Mouse (Mus musculus): ENCODE results near the gene Rhd.
"Not testable (repeated sequence)": the region's sequence is repeated elsewhere in the genome, so short reads cannot be mapped to it uniquely, and the experiment has no call there.

Rhd gene

DNA sequence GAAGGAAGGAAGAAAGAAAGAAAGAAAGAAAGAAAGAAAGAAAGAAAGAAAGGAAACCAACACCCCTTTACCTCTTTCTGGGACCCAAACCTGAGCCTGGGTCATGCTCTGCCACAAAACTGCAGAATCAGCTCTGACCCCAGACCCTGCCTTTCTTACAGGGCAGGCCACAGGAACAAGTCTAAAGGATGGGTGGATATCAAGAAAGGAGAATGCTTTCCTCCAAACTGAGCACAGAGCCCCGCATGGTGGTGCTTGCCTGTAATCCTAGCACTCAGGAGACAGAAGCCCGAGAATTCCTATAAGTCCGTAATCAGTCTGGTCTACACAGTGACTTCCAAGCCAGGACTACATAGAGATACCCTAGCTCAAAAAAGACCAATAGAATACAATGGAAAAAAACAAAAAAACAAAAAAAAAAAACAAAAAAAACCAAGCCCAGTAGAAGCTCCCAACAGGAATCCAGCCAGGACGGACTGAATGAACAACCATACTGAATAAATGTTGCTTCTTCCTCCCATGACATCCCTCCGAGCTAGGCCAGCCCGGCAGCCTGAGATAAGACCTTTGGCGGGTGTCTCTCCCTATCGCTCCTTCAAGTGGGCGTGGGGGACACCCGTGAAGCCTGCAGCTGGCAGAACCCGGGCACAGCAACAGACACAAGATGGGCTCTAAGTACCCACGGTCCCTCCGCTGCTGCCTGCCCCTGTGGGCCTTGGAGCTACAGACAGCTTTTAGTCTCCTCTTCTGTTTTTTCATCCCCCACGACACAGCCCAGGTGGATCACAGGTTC lies at the start of gene Rhd:
Rhd (plus strand) TSS at position 600 of the 793 bp plus-strand sequence.
- no peak for DNase-seq (ENCODE audit: extremely low read depth, low read depth, low spot score)

DNA sequence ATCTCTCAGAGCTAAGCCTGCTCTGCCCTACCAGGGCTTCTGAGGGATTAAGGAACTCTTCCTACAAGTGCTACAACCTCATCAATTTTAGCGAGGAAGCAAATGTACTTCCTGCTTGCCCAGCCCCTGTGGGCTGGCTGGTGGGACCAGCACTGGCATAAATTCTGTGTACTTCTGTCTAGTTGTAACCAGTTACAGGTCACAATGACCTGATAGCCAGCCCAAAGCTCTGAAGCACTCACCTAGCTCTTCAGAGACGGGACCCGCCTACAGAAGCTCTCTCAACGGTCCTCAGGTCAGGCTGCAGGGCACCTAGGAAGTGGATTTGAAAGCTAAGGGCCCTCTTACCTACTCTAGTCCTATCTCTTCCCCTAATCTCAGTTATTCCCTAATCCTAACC lies 46.6 kb upstream of the Rhd start:
- DNase-seq (ENCODE audit: extremely low read depth, low read depth, low spot score), result no peak

- no peak for DNase-seq (ENCODE audit: extremely low read depth, low read depth, low spot score)
These were observed 43.3 kb upstream of the Rhd start for GRCm38 (mm10) chr4:134821061-134821460.

- no peak for DNase-seq (ENCODE audit: extremely low read depth, low read depth, low spot score)
These were observed 40.8 kb upstream of the Rhd start for GRCm38 (mm10) chr4:134823560-134823959.

DNA sequence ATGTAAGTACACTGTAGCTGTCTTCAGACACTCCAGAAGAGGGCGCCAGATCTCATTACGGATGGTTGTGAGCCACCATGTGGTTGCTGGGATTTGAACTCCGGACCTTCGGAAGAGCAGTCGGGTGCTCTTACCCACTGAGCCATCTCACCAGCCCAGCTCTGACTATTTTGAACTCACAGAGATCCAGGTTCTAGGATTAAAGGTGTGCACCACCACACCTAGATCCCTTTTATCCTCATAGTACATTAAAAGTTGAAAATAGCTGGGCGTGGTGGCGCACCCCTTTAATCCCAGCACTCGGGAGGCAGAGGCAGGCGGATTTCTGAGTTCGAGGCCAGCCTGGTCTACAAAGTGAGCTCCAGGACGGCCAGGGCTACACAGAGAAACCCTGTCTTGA lies 38.5 kb upstream of the Rhd start:
- not testable (repeated sequence) for DNase-seq (ENCODE audit: extremely low read depth, low read depth, low spot score)

DNA sequence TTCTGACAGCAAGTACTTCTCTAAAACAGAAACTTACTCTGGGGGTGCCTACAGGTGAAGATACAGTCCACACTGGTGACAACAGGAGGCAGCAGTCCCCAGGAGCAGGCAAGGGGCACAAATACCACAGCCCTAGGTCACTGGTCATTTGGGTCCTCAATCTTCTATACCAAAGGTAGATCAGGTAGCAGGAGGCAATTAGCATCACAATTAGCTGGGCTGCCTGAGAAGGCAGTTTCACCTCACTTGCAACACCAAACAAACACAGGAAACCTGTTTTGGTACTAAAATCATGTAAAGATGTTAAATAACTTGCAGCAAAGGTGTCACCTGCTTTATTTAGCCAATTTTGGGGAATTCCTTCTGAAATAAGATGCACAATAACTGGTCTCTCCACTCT lies 38.0 kb upstream of the Rhd start:
- DNase-seq (ENCODE audit: extremely low read depth, low read depth, low spot score), result no peak

DNA sequence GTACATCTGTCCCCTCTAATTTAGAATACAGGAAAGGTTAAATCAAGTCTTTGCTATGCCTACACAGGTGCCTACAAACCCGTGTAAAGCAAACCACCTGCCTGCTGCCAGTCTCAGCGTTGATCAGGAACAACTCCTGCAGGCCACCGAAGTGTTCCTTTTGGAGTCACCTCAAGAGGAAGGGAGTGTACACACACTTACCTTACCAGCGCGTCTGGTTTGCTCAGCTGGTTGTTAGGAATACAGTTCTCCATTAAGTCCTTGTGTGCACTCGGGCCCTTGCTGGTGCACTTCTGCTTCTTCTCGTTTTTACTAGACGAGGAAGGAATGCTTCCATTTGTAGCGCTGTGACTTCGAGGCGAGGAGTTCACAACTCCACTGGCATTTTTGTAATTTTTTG lies 36.5 kb upstream of the Rhd start:
- no peak for DNase-seq (ENCODE audit: extremely low read depth, low read depth, low spot score)

DNA sequence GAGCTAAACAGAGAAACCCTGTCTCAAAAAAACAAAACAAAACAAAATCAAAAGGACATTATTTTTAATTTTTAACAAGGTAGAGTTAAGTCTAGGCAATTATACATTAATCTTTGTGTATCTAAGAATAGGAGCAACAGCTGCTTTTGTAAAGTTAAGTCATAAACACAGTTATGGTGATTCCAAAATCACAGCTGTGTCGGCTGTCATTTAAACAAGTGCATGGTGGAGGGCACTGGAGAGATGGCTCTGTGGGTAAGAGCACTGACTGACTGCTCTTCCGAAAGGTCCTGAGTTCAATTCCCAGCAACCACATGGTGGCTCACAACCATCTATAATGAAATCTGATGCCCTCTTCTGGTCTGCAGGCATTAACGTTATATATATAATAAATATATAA lies 32.4 kb upstream of the Rhd start:
- no peak for DNase-seq (ENCODE audit: extremely low read depth, low read depth, low spot score)

DNA sequence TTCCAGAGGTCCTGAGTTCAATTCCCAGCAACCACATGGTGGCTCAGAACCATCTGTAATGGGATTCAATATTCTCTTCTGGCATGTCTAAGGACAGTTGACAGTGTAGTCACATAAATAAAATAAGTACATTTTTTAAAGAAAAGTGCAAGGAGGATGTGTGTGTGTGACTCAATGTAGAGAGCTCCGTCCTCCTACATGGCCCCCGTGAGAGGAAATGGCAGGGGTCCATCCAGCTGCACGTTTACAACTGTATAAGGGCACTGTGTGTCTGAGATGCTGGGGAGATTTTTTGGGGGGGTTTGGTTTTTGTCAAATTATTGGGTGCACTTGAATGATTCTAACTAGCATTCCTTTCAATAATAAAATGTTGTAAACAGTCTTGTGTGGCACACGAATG lies 28.9 kb upstream of the Rhd start:
- no peak for DNase-seq (ENCODE audit: extremely low read depth, low read depth, low spot score)

DNA sequence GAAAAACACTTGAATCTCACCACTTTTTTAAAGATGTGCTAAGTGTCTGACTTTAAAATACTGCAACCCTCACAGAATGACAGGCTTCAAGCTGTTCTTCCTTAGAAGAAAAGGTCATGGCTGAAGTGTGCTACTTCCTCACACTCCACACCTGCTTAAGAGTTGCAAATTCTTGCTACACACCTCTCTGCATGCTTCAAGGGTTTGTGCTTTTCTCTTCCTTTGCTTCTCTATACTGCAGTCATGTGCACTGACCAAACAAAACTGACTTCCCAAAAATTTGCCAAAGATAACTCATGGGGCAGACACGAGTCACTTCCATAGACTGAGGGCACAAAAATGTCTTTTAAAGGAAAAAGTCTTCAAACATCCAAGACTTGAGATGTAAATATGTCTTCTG lies 26.1 kb upstream of the Rhd start:
- DNase-seq (ENCODE audit: extremely low read depth, low read depth, low spot score), result no peak

DNA sequence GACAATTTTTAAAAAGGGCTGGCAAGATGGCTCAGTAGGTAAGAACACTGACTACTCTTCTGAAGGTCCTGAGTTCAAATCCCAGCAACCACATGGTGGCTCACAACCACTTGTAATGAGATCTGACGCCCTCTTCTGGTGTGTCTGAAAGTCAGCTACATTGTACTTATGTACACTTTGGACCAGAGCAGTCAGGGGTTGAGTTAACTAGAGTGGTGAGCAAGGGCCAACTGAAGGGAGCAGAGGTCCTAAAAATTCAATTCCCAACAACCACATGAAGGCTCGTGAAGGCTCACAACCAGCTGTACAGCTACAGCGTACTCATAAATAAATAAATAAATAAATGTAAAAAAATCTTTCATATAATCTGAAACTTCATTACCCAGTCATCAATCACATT lies 25.6 kb upstream of the Rhd start:
- not testable (repeated sequence) for DNase-seq (ENCODE audit: extremely low read depth, low read depth, low spot score)

DNA sequence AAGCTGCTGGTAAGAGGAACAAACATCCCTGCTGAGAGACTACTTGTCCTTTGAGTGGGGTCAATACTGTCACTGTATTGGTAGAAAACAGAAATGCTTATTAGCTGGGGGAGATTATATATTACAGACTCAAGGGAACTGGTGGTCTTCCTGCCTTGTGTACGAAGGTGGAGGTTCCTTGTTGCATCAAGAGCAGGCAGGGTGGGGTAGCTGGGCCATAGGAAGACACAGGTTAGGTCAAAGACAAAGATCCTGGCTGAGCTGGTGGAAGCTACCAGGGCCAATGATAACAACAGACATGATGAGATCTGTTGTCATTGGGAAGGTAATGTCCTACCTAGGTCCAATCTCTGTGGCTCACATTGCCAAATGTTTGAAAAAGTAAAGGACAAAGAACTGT lies 24.1 kb upstream of the Rhd start:
- no peak for DNase-seq (ENCODE audit: extremely low read depth, low read depth, low spot score)

- no peak for DNase-seq (ENCODE audit: extremely low read depth, low read depth, low spot score)
These were observed 20.8 kb upstream of the Rhd start for GRCm38 (mm10) chr4:134843566-134843965.

- no peak for DNase-seq (ENCODE audit: extremely low read depth, low read depth, low spot score)
These were observed 16.7 kb upstream of the Rhd start for GRCm38 (mm10) chr4:134847587-134847986.

DNA sequence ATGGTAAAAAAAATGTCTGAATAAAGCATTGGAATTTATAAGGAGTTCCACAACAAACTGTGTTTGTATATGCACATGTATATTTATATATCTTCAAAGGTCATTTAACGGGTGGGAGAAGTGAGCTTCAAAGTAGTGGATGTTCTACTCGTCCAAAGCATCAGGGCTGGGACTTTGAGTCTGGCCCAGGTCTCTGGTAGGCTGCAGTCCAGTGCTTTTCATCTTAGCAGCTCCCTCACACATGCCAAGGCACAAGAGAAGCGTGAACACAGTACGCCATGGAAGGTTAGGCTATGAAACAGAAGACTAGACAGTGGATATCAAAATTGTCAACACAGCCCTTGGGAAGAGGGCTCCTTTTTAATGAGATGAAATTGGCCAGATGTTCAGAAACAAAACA lies 13.8 kb upstream of the Rhd start:
- DNase-seq (ENCODE audit: extremely low read depth, low read depth, low spot score), result no peak

DNA sequence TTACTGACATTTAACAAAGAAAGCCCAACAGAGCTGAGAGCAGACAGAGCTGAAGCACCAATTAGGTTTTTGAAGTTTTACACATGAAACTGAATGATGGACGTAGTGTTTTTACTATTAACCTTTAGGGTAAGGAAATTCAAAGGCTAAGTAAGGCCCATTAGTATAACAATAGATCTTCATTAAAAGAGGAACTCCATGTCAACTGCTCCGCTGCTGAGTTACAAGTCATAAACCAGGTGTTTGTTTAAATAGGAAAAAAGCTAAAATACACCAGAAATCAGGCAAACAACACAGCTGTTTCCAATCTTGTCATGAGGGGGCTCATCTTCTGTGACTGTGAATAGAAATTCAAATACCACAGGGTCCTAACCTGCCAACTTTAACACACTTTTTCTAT lies 13.1 kb upstream of the Rhd start:
- DNase-seq (ENCODE audit: extremely low read depth, low read depth, low spot score), result no peak

DNA sequence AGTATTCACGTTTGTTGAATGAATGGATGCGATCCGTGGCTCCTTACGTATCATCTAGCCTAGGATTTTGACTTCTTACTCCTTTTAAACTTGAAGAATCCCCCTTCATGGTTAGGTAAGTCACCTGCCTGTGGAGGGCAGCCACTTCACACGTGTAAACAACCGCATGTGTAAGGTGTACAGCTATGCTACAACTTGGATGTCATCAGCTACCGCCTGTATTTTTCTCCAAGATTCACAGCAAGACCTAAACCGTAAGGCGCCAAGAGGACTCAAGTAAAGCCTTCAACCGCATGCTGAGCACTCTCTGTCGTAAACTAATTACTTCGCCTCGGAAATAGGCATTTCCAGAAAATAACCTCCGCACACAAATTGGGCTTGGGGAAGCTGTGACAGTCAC lies 12.5 kb upstream of the Rhd start:
- DNase-seq (ENCODE audit: extremely low read depth, low read depth, low spot score), result no peak

GRCm38 (mm10) chr4:134852438-134853255 lies 11.7 kb upstream of the Rhd start:
- no peak for DNase-seq (ENCODE audit: extremely low read depth, low read depth, low spot score)

DNA sequence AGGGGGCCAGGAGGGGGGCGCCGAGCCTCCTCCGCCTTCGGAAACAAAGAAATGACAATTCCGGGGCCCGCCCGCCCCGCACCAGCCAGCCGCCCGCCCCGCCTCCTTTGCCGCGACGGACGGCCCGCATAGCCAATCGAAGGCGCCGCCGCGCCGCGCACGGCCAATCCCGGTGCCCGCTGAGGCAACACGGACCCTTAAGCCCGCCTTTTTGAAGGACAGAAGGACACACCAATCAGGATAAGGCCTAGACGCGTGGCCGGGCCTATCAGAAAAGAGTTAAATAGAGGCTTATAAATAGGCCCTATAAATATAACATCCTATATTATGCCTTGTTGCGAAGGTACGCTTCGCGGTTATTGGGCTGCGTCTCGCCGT lies 11.1 kb upstream of the Rhd start, which contains the start of gene Maco1:
Maco1 (minus strand) TSS at position 87 of the 378 bp plus-strand sequence.
- no peak for DNase-seq (ENCODE audit: extremely low read depth, low read depth, low spot score)

DNA sequence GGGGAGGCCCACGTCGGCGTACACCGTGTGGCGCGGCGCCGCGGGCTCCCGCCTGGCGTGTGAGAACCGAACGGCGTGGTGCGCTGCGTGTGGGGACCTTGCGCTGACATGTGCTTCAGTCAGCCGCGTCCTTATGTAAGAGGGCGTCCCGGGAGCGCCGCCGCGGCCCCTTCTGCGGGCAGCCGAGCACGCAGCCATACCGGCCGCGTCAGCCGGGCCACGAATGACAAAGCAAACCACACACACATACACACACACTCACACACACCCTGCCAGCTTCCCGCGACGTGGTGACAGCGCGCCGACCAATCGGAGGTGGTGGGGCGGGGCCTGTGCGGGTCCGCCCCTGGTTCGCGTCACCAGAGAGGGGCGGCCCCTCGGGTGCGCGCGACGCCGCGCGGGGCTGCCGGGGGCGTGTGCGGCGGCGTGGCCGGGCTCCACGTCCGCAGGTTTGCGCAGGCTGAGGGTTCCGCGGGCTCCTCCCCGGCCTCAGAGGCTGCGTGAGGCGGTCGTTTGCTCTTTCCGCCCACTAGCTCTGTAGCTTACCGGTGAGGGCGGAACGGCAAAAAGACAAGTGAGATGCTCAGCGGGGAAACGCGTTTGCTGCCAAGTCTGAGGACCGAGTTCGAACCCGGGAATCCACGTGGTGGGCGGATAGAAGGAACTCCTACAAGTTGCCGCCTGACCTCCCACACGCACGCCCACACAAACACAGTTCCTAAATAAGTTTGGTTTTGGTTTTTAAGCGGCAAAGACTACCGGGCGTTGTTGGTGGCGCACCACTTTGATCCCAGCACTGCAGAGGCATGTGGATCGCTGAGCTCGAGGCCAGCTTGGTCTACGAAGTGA lies 10.5 kb upstream of the Rhd start:
- DNase-seq (ENCODE audit: extremely low read depth, low read depth, low spot score), result no peak

DNA sequence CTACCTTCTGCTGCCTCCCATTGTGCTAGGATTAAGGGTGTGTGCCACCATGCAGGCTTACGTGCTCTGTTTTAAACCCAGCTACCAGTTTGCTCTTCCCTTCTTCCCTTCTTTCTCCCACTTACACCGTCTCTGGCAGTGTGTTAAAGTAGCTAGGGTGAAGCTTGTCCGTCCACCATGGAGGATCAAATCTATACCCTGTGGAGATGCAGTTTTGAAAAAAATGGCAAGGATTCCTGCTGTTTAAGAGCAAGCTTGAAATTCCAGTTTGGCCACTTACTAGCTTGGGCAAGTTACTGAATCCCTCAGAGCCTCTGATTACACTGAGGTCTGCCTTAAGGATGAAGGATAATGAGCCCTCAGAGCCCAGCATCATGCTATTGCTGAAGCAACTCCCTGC lies 9.0 kb upstream of the Rhd start:
- peak; percentile 80 for DNase-seq (ENCODE audit: extremely low read depth, low read depth, low spot score)
